Mouse (Mus musculus) layer of hippocampus, postnatal 36 days (tissue): ENCODE results near the gene Mrvi1. TPM values are rescaled to one million over a fixed set of nuclear protein-coding genes. Genes with fewer than 3 reads are reported as not detected.

ENCODE experiments used
- DNase-seq, 2 experiments: peaks; one replicate each; pipeline ENCODE4 v3.0.0; 2022
- total RNA-seq, 2 experiments: library from RNA; stranded (reverse); gene quantifications; 2 replicates each; pipeline ENCODE4 v1.2.3; 2021

Mrvi1 gene
- 1 to 10 TPM; 1.3 to 2.7 TPM for total RNA-seq

DNA sequence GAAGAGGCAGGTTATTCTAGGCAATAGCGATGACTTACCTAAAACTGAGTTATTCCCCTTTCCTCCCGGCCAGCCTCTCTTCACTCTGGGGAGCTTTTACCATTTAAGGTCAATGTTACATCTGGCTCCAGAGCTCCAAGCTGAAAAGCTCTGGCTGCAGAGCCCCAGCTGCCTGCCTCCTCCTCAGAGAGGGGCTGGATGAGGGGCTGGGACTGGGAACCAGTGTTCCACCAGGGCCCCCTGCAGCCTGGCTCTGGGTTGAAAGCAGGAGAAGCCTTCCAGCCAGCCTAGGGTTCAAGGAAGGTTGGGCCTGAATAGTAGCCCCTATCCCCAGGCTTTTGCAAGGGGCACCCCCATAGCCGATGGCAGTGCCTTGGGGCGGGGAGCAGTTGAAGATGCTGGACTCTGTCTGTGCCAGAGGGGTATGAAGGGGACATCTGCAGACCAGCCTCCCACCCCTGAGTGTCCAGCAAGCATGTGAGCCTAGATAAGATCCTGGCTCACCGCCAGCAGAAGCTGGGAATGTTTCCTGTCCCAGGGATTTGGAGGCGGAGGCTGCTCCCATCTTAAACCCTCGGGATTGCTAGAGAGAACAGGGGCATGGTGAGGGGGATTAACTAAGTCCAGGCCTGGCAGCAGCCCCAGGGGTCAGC lies at the start of gene Mrvi1:
Gene Mrvi1, minus strand, starts transcription at position 409 of the 653 bp plus-strand sequence.
- no peak for DNase-seq

DNA sequence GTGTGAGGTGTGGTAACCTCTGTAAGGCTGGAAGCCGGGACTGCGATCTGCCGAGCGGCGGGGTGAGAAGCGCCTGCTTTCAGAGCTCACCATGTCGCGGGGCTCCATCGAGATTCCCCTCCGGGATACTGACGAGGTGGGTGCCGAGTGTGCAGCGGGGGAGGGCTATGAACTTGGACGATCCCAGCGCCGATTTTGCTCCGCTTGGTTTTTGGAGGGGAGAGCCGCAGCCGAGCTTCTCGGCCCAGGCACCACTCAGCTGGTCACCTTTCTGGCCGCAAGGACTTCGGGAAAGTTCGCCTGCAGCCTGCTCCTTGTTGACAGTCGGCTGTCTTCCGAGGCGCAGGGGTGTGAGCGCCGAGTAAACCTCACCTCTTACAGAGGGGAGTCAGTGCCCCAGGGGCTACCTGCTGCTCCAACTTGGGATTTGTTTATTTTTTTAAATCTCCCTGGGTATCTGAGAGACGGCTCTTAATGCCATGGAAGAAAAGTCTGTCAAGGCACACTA lies 46.8 kb upstream of the Mrvi1 start:
- DNase-seq = no peak

DNA sequence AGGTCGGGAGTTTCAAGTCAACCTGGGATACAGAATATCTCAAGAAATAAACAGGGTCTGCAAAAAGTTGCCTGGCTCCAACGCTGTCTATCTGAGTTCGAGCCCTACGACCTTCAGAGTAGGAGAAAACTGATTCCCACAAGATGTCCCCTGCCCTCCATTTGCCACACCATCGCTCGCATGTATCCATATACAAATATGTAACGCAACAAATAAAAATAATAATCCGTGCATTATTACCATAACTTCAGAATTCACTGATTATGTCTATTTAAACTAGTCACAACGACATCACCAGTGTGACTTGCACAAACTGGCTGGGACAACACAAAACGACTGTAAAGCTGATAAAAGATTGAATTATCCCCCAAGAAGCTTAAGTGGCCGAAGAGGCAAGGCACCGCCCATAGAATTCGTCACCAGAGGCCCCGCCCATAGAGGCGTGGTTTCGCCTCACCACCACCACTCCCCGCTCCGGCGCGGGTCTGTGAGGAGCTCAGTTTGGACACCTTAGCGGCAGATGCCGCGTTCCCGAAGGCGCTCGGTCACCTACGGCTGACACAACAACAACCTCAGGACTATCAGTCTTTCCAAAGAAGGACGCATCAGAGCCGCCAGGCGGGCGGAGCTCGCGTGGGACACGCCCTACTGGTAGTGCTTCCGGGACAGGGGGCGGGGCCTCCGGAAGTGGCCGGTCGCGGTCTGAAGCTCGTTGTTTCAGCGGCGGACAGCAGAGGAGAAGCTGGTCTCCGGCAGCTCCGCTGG lies 46.2 kb upstream of the Mrvi1 start, which contains the start of gene Ctr9:
Gene Ctr9, plus strand, starts transcription at position 671 of the 765 bp plus-strand sequence.
- DNase-seq = peak; percentile 95

DNA sequence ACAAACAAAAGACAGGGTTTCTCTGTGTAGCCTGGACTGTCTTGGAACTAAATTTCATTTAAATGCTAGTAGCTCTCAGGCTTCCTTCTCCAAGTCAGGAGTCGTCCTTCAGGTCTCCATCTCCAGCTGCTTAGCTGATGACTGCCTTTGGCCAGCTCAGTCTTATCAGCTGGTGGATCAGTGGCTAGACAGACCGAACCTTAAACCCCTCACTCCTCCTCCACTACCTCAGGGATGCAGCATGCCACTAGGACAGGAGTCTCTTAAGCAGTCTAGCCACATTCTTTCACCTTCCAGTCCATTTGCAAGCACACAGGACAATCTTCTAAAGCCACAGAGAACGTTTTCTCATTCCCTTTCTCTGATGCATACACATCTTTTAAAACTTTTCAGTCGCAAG lies 42.7 kb upstream of the Mrvi1 start:
- no peak for DNase-seq

DNA sequence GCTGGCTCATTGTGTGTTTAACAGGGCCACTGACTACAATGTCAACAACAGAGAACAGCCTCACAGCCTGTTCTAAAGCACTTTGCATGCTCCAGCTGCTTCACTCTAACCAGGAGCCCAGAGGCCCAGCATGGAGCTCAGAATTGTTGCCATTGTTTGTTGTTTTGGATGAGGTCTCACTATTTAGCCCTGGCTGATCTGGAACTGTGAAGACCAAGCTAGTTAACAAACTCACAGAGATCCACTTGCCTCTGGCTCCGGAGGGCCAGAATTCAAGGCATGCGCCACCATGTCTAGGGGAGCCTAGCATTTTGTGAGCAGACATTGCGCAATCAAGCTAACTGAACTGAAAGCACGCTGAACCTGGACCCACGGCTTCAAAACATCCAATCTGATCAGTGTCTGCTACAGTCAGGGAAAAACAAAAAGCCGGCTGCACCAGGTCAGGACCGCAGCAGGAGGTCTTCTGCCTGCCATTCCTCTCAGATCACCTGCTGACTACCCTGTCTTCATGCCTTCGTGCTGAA lies 41.9 kb upstream of the Mrvi1 start:
- DNase-seq = peak; percentile 13 to 29

DNA sequence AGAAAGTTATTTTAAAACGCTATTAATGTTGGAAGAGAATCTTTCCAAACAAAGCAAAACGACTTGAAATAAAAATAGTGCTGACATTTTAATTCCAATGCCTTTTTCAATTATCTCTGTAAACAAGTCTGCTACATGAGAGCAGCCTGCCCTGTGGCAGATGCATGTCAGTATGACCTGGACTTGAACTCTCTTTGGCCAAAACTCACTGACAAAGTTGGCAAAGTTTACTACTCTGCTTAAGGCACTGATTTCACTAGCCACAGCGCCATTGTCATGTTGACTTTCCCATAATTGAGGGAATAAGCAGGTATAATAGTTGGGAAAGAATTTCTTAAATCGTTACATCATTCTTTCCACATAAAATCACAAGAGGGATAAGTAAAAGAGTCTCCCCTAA lies 38.6 kb upstream of the Mrvi1 start:
- no peak for DNase-seq

DNA sequence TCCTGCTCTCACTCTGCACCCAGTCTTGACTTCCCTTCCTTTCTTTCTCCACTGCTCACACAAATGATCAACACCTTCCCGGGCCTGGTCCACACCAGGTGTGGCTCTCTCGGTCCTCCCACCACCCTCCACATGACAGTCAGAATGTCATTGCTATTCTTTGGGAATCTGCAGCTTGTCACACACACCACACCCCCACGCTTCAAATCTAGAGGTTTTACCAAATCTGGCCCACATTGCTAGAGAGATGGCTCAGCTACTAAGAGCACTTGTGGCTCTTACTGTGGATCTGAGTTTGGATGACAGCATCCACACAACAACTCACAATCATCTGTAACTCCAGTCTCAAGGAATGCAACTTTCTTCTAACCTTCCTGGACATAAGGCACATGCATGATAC lies 34.7 kb upstream of the Mrvi1 start:
- DNase-seq = no peak

DNA sequence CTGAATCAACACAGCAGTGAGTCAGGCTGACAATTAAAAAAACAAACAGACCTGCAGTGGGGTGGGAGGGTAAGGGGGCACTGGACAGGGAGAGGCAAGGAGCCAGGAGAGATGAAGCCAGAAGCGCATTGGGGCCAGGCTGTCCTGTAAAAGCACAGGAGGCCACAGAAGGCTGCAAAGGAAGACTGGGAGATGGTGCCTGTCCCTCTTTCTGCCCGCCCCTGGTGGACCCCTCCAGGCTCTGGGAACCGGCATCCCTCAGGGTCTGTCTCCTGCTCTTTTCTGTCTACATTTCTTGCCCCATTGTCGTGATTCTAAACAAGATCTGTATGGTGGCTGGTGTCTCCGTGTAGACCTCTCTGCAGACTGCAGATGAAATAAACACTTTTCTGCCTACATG lies 33.5 kb upstream of the Mrvi1 start:
- no peak for DNase-seq

DNA sequence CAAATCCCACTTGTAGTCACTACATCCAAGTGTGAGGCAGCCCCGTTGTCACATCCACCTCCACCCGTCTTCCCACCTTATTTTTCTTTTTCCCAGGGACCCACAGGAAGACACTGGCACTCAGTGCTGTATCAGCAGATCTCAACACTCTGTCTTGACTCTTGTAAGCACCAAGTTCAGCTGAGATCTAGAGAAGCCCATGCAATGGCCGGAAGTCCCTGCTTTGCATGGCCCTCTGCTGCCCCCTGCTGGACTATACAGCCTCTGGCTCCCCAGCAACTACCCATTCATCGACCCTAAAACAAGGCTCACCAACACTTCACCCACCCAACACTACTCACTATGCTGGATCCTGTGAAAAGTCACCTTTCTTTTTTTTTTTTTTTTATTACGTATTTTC lies 32.6 kb upstream of the Mrvi1 start:
- peak; percentile 78 to 80 for DNase-seq

DNA sequence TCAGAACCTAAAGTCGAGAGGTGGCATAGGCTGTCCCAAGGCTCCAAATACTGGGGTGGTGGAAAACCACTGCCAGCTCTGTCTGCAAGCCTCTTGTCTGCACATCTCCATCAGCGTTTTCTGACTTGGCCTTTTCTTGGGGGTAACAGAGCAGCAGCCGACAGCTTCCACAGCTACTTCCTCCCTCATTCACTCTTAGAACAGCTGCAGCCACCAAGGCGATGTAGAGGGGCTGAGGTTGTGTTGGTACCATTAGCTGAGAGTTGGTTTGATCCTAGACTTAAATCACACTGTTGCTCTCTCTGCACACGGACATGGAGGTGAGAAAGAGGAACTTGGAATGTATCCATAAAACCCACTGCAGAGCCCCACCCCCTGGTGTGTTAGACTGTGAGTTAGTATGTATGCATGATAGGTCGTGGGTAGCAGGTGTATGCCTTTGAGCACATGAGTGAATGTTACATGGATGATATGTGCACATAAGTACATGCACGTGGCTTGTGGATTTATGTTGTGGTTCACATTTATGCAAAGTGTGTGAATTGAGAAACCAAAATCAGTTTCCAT lies 31.9 kb upstream of the Mrvi1 start:
- DNase-seq = no peak

DNA sequence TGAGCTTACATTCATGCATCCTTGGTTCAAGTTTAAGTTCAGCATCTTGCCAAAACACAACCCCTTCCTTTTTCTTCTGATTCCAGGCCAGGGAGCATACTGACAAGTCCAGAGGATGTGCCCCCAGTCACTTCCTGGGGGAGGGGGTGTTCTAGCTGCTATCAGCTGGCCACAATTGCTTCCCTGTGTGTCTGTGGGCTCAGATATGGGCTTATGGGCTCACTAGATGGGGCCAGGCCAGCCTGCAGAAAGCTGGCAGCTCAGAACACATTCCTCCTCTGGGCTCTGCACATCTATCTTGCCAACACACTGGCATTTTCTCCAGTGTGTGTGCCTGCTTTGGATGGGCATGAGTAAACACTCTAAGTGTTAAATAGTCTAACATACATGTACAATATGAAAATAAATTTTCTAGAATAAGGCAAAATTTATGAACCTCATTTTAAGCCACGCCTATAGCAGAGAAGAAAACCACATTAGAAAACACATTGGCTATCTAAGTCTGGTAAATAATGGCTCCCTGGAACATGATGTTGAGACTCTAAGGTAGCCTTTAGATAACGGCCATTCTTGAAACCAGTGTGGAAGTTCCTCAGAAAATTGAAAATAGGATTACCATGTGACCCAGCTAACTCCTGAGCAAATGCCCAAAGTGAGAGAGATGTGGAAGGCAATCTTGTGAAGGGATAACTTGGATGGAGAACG lies 22.0 kb upstream of the Mrvi1 start:
- DNase-seq = no peak

DNA sequence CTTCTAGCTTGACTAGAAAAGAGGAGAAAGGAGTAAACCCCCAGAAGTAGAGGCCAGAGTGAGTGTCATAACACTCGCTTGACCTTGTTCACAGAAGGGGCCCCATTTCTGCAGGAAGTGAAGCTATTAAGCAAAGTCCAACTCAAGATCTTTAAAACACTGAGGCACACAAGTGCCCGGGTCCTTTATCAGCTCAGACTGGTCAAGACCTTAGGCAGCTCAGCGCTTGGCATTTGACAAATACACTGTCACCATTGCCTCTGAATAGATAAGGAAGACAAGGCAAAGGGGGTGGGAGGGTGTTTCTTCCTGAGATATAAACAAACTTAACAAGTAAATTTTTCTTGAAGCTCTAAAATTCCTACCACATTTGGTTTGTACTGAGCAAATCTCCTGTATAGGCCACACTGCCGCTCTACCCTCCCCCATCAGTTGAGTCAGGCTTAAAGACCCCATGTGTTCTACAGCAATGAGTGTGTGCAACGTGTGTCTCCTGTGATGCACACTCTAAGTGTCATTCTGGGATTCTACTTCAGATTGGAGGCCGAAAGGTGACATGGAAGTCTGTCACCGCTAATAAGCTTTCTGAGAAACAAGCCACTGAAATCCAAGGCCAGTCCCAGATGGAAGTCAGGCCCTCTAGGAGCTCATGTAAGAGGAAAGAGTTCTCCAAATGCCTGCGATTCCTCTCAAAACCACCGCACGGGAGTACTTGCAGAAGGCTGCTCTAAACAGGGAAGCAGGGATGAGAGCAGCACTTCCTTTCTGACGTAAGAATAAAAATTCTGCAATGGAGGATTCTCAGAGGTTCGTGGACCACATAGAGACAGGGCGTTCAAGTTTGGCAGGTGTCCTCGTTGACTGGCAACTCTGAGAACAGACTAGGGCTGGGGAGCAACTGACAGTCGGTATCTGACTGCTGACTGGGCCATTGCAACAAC lies 16.9 kb upstream of the Mrvi1 start:
- DNase-seq = no peak

DNA sequence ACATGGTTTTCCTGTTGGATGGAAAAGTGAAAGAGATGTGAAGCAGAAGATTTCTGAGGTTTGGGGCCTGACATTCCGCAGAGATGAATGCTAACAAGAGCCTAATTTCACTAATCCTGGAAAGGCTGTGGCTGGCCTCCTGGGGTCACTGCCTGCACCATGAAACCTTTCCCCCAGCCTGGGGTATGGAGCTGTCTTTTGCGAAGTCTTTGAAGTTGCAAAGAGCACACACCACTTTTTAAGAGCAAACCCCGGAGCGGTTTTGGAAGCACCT lies 8.9 kb upstream of the Mrvi1 start:
- DNase-seq = no peak

DNA sequence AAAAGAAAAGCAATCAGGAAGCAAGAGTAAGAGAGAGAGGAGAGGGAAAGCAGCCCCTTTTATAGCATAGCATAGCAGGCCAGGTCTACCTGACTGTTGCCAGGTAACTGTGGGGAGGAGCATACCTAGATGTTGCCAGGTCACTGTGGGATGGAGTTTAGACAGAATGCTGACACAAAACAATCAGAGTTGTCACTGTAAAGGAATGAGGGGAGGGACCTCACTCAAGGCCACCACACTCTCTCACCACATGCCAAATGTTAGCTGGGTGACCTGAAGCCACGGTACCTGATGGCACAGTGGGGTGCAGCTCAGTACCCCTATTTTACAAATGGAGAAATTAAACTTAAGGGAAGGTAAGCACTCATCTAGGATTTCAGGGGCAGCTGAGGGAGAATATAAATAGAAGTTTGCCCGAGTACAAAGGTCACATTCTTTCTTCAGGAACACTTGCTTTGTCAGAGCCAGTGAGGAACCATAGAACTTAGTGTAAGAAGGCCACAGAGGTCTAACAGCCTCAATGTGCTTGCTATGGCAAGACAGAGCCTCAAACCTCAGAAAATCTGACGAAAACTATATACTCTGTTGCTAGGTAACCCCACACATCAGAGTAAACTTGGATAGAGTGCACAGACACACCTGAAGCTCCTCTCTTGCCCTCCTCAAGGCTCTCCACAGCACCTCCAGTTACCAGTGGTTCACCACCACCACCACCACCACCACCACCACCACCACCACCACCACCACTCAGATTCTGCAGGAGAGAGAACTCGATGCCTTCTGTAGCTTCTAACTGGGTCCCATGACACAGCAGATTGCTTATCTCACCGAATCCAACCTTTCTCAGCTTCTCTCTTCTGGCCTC lies 8.3 kb upstream of the Mrvi1 start:
- DNase-seq = no peak

DNA sequence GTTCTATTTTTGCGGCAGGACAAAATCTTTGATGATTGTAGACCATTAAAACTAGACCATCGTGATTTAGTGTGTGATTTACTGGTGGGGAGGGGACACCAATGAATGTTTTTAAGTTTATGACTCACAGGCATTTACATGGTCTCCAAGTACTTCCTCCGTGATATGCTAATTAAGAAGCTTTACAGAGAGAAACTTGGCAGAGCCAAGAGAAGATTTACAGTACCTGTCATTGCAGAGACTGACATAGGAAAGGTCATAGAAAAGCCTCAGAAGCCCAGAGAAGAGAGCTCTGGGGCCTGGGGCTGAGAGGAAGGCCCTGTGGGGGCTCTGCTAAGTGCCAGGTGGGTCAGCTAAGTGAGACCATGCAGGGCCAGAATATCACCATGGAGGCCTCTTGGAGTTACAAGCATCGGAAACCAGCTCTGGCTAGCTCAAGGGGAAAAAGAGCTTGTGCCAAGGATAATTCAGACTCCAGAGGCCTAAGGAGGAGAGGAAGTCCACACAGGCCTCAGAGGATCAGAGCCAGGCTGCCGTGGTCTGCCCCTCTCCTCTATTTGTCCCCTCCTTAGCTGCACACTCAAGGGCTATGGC lies 7.1 kb upstream of the Mrvi1 start:
- DNase-seq = no peak

DNA sequence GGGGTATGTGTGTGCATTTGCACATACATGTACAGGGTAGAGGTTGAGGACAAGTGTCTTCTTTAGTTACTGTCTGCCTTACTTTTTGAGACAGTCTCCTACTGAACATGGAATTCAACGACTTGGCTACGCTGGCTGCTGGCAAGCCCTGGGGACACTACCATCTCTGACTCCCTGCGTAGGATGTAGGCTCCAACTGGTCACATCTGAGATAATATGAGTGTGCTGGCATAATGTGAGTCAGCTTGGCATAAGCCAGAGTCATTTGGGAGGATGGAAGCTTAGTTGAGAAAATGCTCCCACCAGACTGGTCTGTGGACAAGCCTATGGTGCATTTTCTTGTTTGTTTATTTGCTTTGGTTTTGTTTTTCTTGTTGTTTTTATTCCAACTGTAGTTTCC lies 5.8 kb upstream of the Mrvi1 start:
- peak in 1 of 2 experiments; percentile 13 for DNase-seq

DNA sequence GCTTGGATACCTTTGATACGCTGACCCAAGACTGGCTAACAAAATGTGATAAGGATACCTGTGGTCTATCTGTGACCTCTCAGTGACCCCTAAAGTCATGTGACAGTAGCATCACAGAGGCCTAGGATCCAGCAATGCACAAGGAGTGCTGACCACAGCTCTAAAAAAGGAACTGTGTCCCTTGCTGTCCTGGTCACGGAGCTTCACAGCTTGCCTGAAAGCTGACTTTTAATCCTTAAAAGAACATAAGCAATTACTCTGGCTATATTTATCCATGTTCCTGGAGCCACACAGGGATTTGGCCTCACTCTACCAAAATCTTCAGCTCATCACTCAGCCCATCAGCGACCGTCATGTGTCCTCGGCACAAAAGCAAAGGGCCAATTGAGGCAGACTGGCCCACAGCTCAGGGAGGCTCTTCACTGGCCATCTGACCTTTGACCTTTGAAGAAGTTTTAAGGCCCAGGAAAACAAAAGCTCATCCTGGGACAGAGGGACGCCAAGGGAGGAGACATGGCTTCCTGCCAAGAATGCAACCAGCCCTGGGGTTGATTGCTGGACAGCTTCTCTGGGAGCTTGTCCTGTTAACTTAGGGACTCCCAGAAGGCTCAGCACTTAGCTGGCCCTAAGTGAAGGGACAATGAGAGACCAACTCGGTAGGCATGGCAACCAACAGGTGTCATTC lies 3.5 kb upstream of the Mrvi1 start:
- DNase-seq = no peak

DNA sequence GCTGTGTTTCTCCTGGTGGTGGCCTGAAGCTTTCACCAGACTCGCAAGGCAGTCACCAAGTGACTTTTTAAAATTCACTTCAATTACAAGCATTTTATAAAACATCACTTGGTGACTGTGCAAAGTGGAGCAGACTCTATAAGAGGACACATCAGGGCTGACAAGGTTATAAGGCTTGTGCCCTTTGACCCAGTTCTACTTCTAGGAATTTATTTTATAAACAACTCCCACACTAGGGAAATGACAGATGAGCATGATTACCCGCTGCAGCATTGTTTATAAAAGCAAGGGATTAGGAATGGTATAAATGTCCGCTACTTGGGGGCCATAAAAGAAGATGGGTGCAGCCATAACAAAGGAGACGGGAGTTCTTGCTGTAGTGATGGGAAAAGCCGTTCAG lies 1.4 kb upstream of the Mrvi1 start:
- DNase-seq = no peak

DNA sequence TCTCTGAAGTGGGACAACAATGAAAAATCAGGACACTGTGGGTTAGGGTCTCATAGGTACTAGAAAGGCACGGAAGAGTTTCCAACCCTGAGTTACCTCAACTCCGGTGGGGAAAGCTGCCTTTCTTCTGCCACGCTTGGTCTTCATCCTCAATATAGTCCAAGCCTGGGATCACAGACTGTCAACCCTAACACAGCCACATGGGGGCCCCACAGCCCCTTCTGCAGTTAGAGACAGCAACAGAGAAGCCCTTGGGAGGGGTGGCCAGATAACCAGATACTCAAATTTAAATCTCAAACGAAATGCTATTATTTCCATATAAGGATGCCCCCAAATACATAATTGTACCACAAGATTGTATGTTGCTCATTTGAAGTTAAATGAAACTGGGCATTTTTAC lies 503 bp upstream of the Mrvi1 start:
- peak; percentile 35 to 46 for DNase-seq

DNA sequence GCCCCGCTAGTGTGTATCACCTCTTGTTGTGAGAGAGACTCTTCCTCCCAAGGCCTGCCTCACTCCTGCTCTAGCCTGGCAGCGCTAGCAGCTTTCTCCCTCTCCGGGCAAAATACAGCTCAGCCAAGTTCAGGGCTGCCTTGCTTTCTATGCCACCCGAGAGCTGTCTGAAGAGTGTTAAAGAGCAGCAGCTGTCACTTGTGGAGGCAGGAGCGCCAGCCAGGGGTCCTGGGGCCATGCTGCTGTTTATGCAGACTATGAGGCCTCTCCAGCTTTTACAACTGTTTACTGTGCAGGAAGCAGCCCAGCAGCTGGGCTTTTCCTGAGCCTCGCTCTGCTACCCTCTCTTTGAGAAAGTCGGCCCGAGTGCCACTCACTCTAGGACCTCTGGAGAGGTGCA lies 1.2 kb downstream of the Mrvi1 start:
- no peak for DNase-seq
